Mouse (Mus musculus) limb, embryonic 10.5 days (tissue): ENCODE data around the gene Mettl5. TPM values are rescaled to one million over a fixed set of nuclear protein-coding genes. Genes with fewer than 3 reads are reported as not detected.

Experiments used
- DNase-seq: peaks from one replicate; pipeline ENCODE4 v3.0.0-alpha.2; 2017; ENCODE audit warnings: low spot score
- H3K27ac ChIP-seq: fragments of 300-500 bp; sonication (generic); 2 replicates; pipeline ENCODE4 v1.5.1; 2016; ENCODE audit warnings: mild to moderate bottlenecking
- H3K27me3 ChIP-seq: fragments of 300-500 bp; sonication (generic); 2 replicates; pipeline ENCODE4 v1.6.1; 2016; ENCODE audit warnings: low read depth, mild to moderate bottlenecking; ENCODE audit not compliant: poor library complexity, severe bottlenecking
- H3K36me3 ChIP-seq: fragments of 300-500 bp; sonication (generic); 2 replicates; pipeline ENCODE4 v1.6.1; 2016; ENCODE audit warnings: mild to moderate bottlenecking, moderate library complexity
- H3K4me1 ChIP-seq: fragments of 300-500 bp; sonication (generic); 2 replicates; pipeline ENCODE4 v1.6.1; 2016
- H3K4me3 ChIP-seq: fragments of 300-500 bp; sonication (generic); 2 replicates; pipeline ENCODE4 v1.5.1; 2016; ENCODE audit warnings: mild to moderate bottlenecking, moderate library complexity
- H3K9me3 ChIP-seq: fragments of 300-500 bp; sonication (generic); replicated peaks from 2 replicates; pipeline ENCODE4 v1.6.1; 2016; ENCODE audit warnings: mild to moderate bottlenecking
- WGBS: fragments of 180-500 bp; shearing (Covaris S2); methylation state at CpG from one replicate; pipeline ENCODE4 v1.1.7; 2016; 5-methylcytosine and 5-hydroxymethylcytosine counted together
- polyA plus RNA-seq: library from polyadenylated mRNA; unstranded; fragments of >200 nt; fragmentation: Nextera tagmentation; extraction: Ambion mirVana; gene quantifications from 2 replicates; pipeline ENCODE4 v1.2.1, GENCODE M21; 2016

Mettl5 gene
- polyA plus RNA-seq, 1 experiment from 2014 or later, result 47.3 TPM

GRCm38 (mm10) chr2:69838707-69839106, 46.7 kb downstream of the Mettl5 start:
- Histone ChIP-seq H3K4me3 (no peak overlapping the region), H3K27ac (no peak overlapping the region), H3K27me3 (no peaks in the 10 kb centered on the region), H3K9me3 (no peaks in the 10 kb centered on the region), H3K36me3 (peaks cover 34% of the 10 kb centered on the region), H3K4me1 (peaks cover 4% of the 10 kb centered on the region; the same call in 1 of the 2 replicates)
- DNase-seq, result no peak

GRCm38 (mm10) chr2:69837996-69838395, 47.4 kb downstream of the Mettl5 start:
- no peaks in the 10 kb centered on the region for H3K27me3 ChIP-seq
- 51% methylated on average over 3 of the region's 3 CpGs for WGBS
- H3K4me3 ChIP-seq, result no peak overlapping the region

GRCm38 (mm10) chr2:69837244-69837967, 48.0 kb downstream of the Mettl5 start:
- H3K4me1 ChIP-seq, result peaks cover 4% of the 10 kb centered on the region; the same call in 1 of the 2 replicates
- H3K4me3 ChIP-seq, result no peak overlapping the region
- H3K27ac ChIP-seq, result no peak overlapping the region
- no peaks in the 10 kb centered on the region for H3K27me3 ChIP-seq
- H3K36me3 ChIP-seq, result peaks cover 47% of the 10 kb centered on the region
- DNase-seq, result no peak
- WGBS, result 74% methylated on average over 7 of the region's 7 CpGs
- H3K9me3 ChIP-seq, result no peaks in the 10 kb centered on the region

More at GRCm38 (mm10) chr2:69837996-69838395, 47.4 kb downstream of the Mettl5 start:
- no peak for DNase-seq
- Histone ChIP-seq H3K9me3 (no peaks in the 10 kb centered on the region), H3K27ac (no peak overlapping the region), H3K36me3 (peaks cover 41% of the 10 kb centered on the region), H3K4me1 (peaks cover 4% of the 10 kb centered on the region; the same call in 1 of the 2 replicates)

GRCm38 (mm10) chr2:69830116-69830515, 55.3 kb downstream of the Mettl5 start:
- WGBS, result 90% methylated on average over 8 of the region's 8 CpGs
- H3K4me1 ChIP-seq, result no peaks in the 10 kb centered on the region
- no peak overlapping the region for H3K27ac ChIP-seq
- peaks cover 83% of the 10 kb centered on the region for H3K36me3 ChIP-seq
- H3K4me3 ChIP-seq, result no peak overlapping the region
- no peaks in the 10 kb centered on the region for H3K9me3 ChIP-seq
- H3K27me3 ChIP-seq, result no peaks in the 10 kb centered on the region
- no peak for DNase-seq

GRCm38 (mm10) chr2:69829680-69830079, 55.7 kb downstream of the Mettl5 start:
- WGBS, result 90% methylated on average over 2 of the region's 2 CpGs
- Histone ChIP-seq H3K4me1 (no peaks in the 10 kb centered on the region), H3K9me3 (no peaks in the 10 kb centered on the region), H3K4me3 (no peak overlapping the region), H3K27ac (no peak overlapping the region), H3K36me3 (peaks cover 84% of the 10 kb centered on the region), H3K27me3 (no peaks in the 10 kb centered on the region)
- no peak for DNase-seq

- no peak for DNase-seq
- H3K4me1 ChIP-seq, result no peaks in the 10 kb centered on the region; the same call in 1 of the 2 replicates
- H3K27ac ChIP-seq, result no peak overlapping the region
- H3K9me3 ChIP-seq, result no peaks in the 10 kb centered on the region
- no peaks in the 10 kb centered on the region for H3K27me3 ChIP-seq
- peaks cover 73% of the 10 kb centered on the region for H3K36me3 ChIP-seq
- no peak overlapping the region for H3K4me3 ChIP-seq
- 32% methylated on average over 7 of the region's 7 CpGs for WGBS
Observed at GRCm38 (mm10) chr2:69828031-69828430, 57.4 kb downstream of the Mettl5 start.

GRCm38 (mm10) chr2:69826380-69826779, 59.0 kb downstream of the Mettl5 start:
- Histone ChIP-seq H3K36me3 (peaks cover 56% of the 10 kb centered on the region), H3K4me1 (peaks cover 13% of the 10 kb centered on the region), H3K27ac (no peak overlapping the region), H3K9me3 (no peaks in the 10 kb centered on the region), H3K27me3 (no peaks in the 10 kb centered on the region), H3K4me3 (no peak overlapping the region)
- WGBS, result 75% methylated on average over 2 of the region's 2 CpGs
- DNase-seq, result no peak

GRCm38 (mm10) chr2:69825898-69826297, 59.5 kb downstream of the Mettl5 start:
- no peak for DNase-seq
- peaks cover 13% of the 10 kb centered on the region for H3K4me1 ChIP-seq
- H3K27ac ChIP-seq, result no peak overlapping the region
- no peaks in the 10 kb centered on the region for H3K9me3 ChIP-seq
- no peak overlapping the region for H3K4me3 ChIP-seq
- peaks cover 51% of the 10 kb centered on the region for H3K36me3 ChIP-seq
- WGBS, result 90% methylated on average over 10 of the region's 10 CpGs
- no peaks in the 10 kb centered on the region for H3K27me3 ChIP-seq

- Histone ChIP-seq H3K9me3 (no peaks in the 10 kb centered on the region), H3K27me3 (no peaks in the 10 kb centered on the region), H3K27ac (peak overlapping the region; percentile 96), H3K4me1 (peaks cover 13% of the 10 kb centered on the region), H3K4me3 (peak overlapping the region; percentile 87), H3K36me3 (peaks cover 27% of the 10 kb centered on the region)
- DNase-seq, result peak; percentile 77
- 2% methylated on average over 45 of the region's 45 CpGs for WGBS
Observed at GRCm38 (mm10) chr2:69823129-69823677, 62.2 kb downstream of the Mettl5 start.

GRCm38 (mm10) chr2:69822361-69823128, 62.9 kb downstream of the Mettl5 start:
- Histone ChIP-seq H3K36me3 (peaks cover 23% of the 10 kb centered on the region), H3K9me3 (no peaks in the 10 kb centered on the region), H3K27me3 (no peaks in the 10 kb centered on the region), H3K4me3 (peak overlapping the region; percentile 87), H3K27ac (peak overlapping the region; percentile 96), H3K4me1 (peaks cover 13% of the 10 kb centered on the region)
- peak; percentile 79 for DNase-seq
- under 1% methylated on average over 79 of the region's 80 CpGs for WGBS

- peaks cover 21% of the 10 kb centered on the region for H3K36me3 ChIP-seq
- no peaks in the 10 kb centered on the region for H3K27me3 ChIP-seq
- peak within 1 kb of the TSS; percentile 87 for H3K4me3 ChIP-seq
- H3K27ac ChIP-seq, result peak within 1 kb of the TSS; percentile 96
- H3K4me1 ChIP-seq, result peaks cover 13% of the 10 kb centered on the region
- WGBS, result 23% methylated on average over 8 of the region's 8 CpGs
- DNase-seq, result peak; percentile 42
- H3K9me3 ChIP-seq, result no peaks in the 10 kb centered on the region
Observed at GRCm38 (mm10) chr2:69821711-69822110, 63.7 kb downstream of the Mettl5 start, which contains the start of gene Klhl23. TSS of gene Klhl23 (plus strand) at chr2:69821944.
